Mouse (Mus musculus) hindbrain, postnatal 0 days (tissue): ENCODE results near the gene Drd1. TPM values are rescaled to one million over a fixed set of nuclear protein-coding genes. Genes with fewer than 3 reads are reported as not detected.

Experiments used
- ATAC-seq: fragments of 200-750 bp; cut with Nextera tagmentation; 2 replicates; pipeline ENCODE4 v1.8.0; 2017; ENCODE audit warnings: mild to moderate bottlenecking, moderate TSS enrichment, moderate library complexity
- DNase-seq: peaks from one replicate; pipeline ENCODE4 v3.0.0-alpha.2; 2015; ENCODE audit warnings: low spot score
- H3K27ac ChIP-seq: fragments of 300-500 bp; sonication (generic); 2 replicates; pipeline ENCODE4 v1.5.1; 2014; ENCODE audit warnings: mild to moderate bottlenecking
- H3K27me3 ChIP-seq: fragments of 300-500 bp; sonication (generic); 2 replicates; pipeline ENCODE4 v1.6.1; 2014; ENCODE audit warnings: low read length, mixed read lengths; ENCODE audit not compliant: insufficient read depth
- H3K36me3 ChIP-seq: fragments of 300-500 bp; sonication (generic); 2 replicates; pipeline ENCODE4 v1.6.1; 2014; ENCODE audit warnings: low read length, mixed read lengths; ENCODE audit not compliant: insufficient read depth
- H3K4me1 ChIP-seq: fragments of 300-500 bp; sonication (generic); 2 replicates; pipeline ENCODE4 v1.6.1; 2014; ENCODE audit warnings: antibody characterized with exemption, low read length, mixed read lengths; ENCODE audit not compliant: insufficient read depth
- H3K4me2 ChIP-seq: fragments of 300-500 bp; sonication (generic); 2 replicates; pipeline ENCODE4 v1.6.1; 2014; ENCODE audit warnings: low read depth, mild to moderate bottlenecking, low read length, moderate library complexity, mixed read lengths
- H3K4me3 ChIP-seq: fragments of 300-500 bp; sonication (generic); 2 replicates; pipeline ENCODE4 v1.5.1; 2014; ENCODE audit warnings: low read length
- H3K9ac ChIP-seq: fragments of 300-500 bp; sonication (generic); replicated peaks from 2 replicates; pipeline ENCODE4 v1.6.1; 2014; ENCODE audit warnings: mild to moderate bottlenecking, low read length, moderate library complexity, mixed read lengths
- H3K9me3 ChIP-seq: fragments of 300-500 bp; sonication (generic); 2 replicates; pipeline ENCODE4 v1.6.1; 2016; ENCODE audit warnings: low read length, mixed read lengths
- CTCF ChIP-seq: IDR thresholded peaks from 2 replicates; pipeline ENCODE4 v1.5.1; 2016; ENCODE audit warnings: antibody characterized with exemption, control low read depth, low read depth
- WGBS: fragments of 180-500 bp; shearing (Covaris S2); extraction: QIAGEN DNeasy Blood & Tissue Kit; methylation state at CpG from one replicate; pipeline ENCODE4 v1.1.7; 2014; 5-methylcytosine and 5-hydroxymethylcytosine counted together
- polyA plus RNA-seq: library from polyadenylated mRNA; unstranded; fragments of >200 nt; fragmentation: Nextera tagmentation; extraction: Ambion mirVana; gene quantifications from 2 replicates; pipeline ENCODE4 v1.2.1, GENCODE M21; 2015
- total RNA-seq: library from RNA; depleted of rRNA; stranded (reverse); fragments of >200 nt; gene quantifications from 2 replicates; pipeline ENCODE4 v1.2.3, GENCODE M21; 2014

Gene Drd1
- total and polyA plus RNA-seq, 2 experiments from 2014 or later, result 1.2 TPM

- no peaks in the 10 kb centered on the region for H3K9me3 ChIP-seq
- H3K4me2 ChIP-seq, result no peak overlapping the region
- H3K4me1 ChIP-seq, result 0 out of 2 replicates have a peak, but pooled peaks cover 3% of the 10 kb centered on the region
- no peaks in the 10 kb centered on the region for H3K27me3 ChIP-seq
- WGBS, result 5% methylated on average over 6 of the region's 6 CpGs
- H3K36me3 ChIP-seq, result no peaks in the 10 kb centered on the region
- TF ChIP-seq CTCF, result no peak
- no peak overlapping the region for H3K4me3 ChIP-seq
- no peak overlapping the region for H3K9ac ChIP-seq
- H3K27ac ChIP-seq, result peak overlapping the region; percentile 9; the same call in 1 of the 2 replicates
- DNase-seq, result no peak
- ATAC-seq, result no peak
These were observed 12.2 kb upstream of the Drd1 start for GRCm38 (mm10) chr13:54067617-54068166.

GRCm38 (mm10) chr13:54066081-54066746 lies 10.7 kb upstream of the Drd1 start:
- ATAC-seq, result no peak
- Histone ChIP-seq H3K36me3 (no peaks in the 10 kb centered on the region), H3K9me3 (no peaks in the 10 kb centered on the region), H3K4me1 (no peaks in the 10 kb centered on the region), H3K27me3 (no peaks in the 10 kb centered on the region), H3K9ac (no peak overlapping the region), H3K4me2 (no peak overlapping the region), H3K27ac (no peak overlapping the region), H3K4me3 (no peak overlapping the region)
- DNase-seq, result no peak
- TF ChIP-seq CTCF, result no peak
- WGBS, result 87% methylated on average over 3 of the region's 3 CpGs

- Histone ChIP-seq H3K36me3 (no peaks in the 10 kb centered on the region), H3K4me2 (no peak overlapping the region), H3K27ac (no peak overlapping the region), H3K4me1 (no peaks in the 10 kb centered on the region), H3K27me3 (no peaks in the 10 kb centered on the region), H3K9ac (no peak overlapping the region), H3K4me3 (no peak overlapping the region), H3K9me3 (no peaks in the 10 kb centered on the region)
- TF ChIP-seq CTCF, result peak; percentile 69
- DNase-seq (peak; percentile 76), ATAC-seq (no peak)
- WGBS, result 3% methylated on average over 3 of the region's 3 CpGs
These were observed 7.8 kb upstream of the Drd1 start for GRCm38 (mm10) chr13:54063292-54063691.

- H3K4me3 ChIP-seq, result no peak overlapping the region
- H3K4me2 ChIP-seq, result no peak overlapping the region
- no peaks in the 10 kb centered on the region for H3K36me3 ChIP-seq
- DNase-seq, result no peak
- no peaks in the 10 kb centered on the region for H3K4me1 ChIP-seq
- no peak for ATAC-seq
- H3K9ac ChIP-seq, result no peak overlapping the region
- no peaks in the 10 kb centered on the region for H3K27me3 ChIP-seq
- no peaks in the 10 kb centered on the region for H3K9me3 ChIP-seq
- TF ChIP-seq CTCF, result peak; percentile 50
- WGBS, result 92% methylated on average over 3 of the region's 3 CpGs
- no peak overlapping the region for H3K27ac ChIP-seq
These were observed 6.6 kb upstream of the Drd1 start for GRCm38 (mm10) chr13:54062068-54062467.

GRCm38 (mm10) chr13:54054962-54055361 lies 543 bp downstream of the Drd1 start:
- H3K27ac ChIP-seq, result no peak overlapping the region
- H3K4me2 ChIP-seq, result peak overlapping the region; percentile 99
- H3K36me3 ChIP-seq, result no peaks in the 10 kb centered on the region
- H3K9me3 ChIP-seq, result no peaks in the 10 kb centered on the region
- WGBS, result 1% methylated on average over 19 of the region's 20 CpGs
- DNase-seq (no peak), ATAC-seq (peak; percentile 59)
- peak overlapping the region; percentile 46 for H3K4me3 ChIP-seq
- TF ChIP-seq CTCF, result no peak
- peaks cover 5% of the 10 kb centered on the region; the same call in 1 of the 2 replicates for H3K4me1 ChIP-seq
- peak overlapping the region; percentile 41 for H3K9ac ChIP-seq
- H3K27me3 ChIP-seq, result peaks cover 4% of the 10 kb centered on the region; the same call in 1 of the 2 replicates

GRCm38 (mm10) chr13:54051641-54052040 lies 3.9 kb downstream of the Drd1 start:
- 41% methylated on average over 7 of the region's 7 CpGs for WGBS
- no peaks in the 10 kb centered on the region for H3K36me3 ChIP-seq
- H3K27ac ChIP-seq, result no peak overlapping the region
- peaks cover 4% of the 10 kb centered on the region; the same call in 1 of the 2 replicates for H3K27me3 ChIP-seq
- no peak for TF ChIP-seq CTCF
- DNase-seq (no peak), ATAC-seq (no peak)
- H3K4me1 ChIP-seq, result peaks cover 5% of the 10 kb centered on the region; the same call in 1 of the 2 replicates
- peak overlapping the region; percentile 2; the same call in 1 of the 2 replicates for H3K4me2 ChIP-seq
- no peak overlapping the region for H3K4me3 ChIP-seq
- no peaks in the 10 kb centered on the region for H3K9me3 ChIP-seq
- no peak overlapping the region for H3K9ac ChIP-seq
